ENCODE assay signal across 12 mouse cellular contexts in the genomic region with DNA sequence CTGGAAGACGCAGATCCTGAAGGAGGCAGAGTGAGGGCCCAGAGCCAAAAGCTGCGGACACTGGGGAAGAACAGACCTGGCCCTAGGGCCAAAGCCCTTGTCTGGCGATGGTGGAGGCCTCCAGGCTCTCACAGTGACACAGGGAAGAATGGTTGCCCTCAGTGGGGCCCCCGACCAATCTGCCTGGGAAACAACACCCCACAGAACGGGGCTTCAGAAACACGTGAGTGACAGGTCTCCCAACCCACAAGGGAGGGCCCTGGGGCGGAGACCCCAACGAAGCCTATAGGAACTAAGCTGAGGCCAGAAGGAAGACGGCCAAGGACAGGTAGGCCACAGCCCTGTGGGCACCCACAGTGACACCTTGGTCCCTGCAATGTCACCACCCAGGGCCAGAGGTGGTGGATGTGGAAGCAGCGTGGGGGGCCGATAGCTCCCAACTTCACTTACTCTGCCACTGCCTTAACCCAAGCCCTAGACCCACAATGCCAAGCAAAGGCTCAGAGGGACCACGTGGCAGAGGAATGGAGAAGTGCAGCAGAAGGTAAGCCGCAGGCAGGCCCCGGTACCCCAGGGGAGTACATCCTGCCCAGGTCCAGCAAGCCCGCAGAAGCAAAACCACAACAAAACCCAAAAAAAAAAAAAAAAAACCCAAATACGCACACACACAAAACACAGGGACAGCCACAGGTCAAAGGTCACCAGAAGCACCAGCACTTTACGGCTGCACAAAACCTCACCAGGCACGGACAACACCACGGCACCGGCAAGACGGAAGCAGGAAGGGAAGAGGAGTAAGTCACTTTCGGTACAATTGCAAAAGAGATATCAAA. TPM values are rescaled to one million over a fixed set of nuclear protein-coding genes. Genes with fewer than 3 reads are reported as not detected.
A peak's percentile ranks its signal among the peaks of the same experiment; 100 is the strongest.
DNase-seq lines count a peak whose midpoint lies in the region; ATAC-seq and TF ChIP-seq lines count a peak whose summit lies in the region.
"Had no signal": no experiment of that assay in that cellular context is flagged by ENCODE, and none has a peak within 500 bp of the region (broad histone marks: within the 10 kb centered on the region; RNA-seq: fewer than 3 reads in every experiment).

No protein-coding gene starts in this region.

- H3K4me3 ChIP-seq in heart, embryonic 11.5 days (ENCODE audit: low read depth, low read length), result no peak overlapping the region
- H3K4me3 ChIP-seq in layer of hippocampus, adult 2 months, result no peak overlapping the region
- H3K4me3 ChIP-seq in left cerebral cortex, adult 2 months, result no peak overlapping the region
- H3K4me3 ChIP-seq: forebrain, embryonic 10.5 days; limb, embryonic 15.5 days; neural tube, embryonic 13.5 days had no signal

- H3K27ac ChIP-seq in heart, embryonic 11.5 days (ENCODE audit: low read depth, low read length), result no peak overlapping the region
- H3K27ac ChIP-seq in layer of hippocampus, adult 2 months, result no peak overlapping the region
- H3K27ac ChIP-seq in left cerebral cortex, adult 2 months, result no peak overlapping the region
- H3K27ac ChIP-seq: forebrain, embryonic 10.5 days; limb, embryonic 15.5 days; neural tube, embryonic 13.5 days had no signal

- no peaks in the 10 kb centered on the region for H3K9me3 ChIP-seq in heart, embryonic 11.5 days (replicated peaks; ENCODE audit: control insufficient read depth, low read length)
- H3K9me3 ChIP-seq: forebrain, embryonic 10.5 days; limb, embryonic 15.5 days; neural tube, embryonic 13.5 days had no signal

- no peaks in the 10 kb centered on the region for H3K27me3 ChIP-seq in heart, embryonic 11.5 days (ENCODE audit: control insufficient read depth, insufficient read depth, low read length)
- H3K27me3 ChIP-seq: limb, embryonic 15.5 days; neural tube, embryonic 13.5 days had no signal

- DNase-seq in heart, postnatal 14 days, result no peak
- peak; percentile 20 for DNase-seq in urinary bladder, adult 2 months (ENCODE audit: low spot score)
- DNase-seq in urinary bladder, postnatal 14 days (ENCODE audit: low spot score), result no peak
- DNase-seq in left cerebral cortex, postnatal 36 days (ENCODE audit: low spot score in 2 of 2), result no peak
- no peak for DNase-seq in layer of hippocampus, adult 2 months (ENCODE audit: low spot score in 2 of 2)
- DNase-seq in left cerebral cortex, adult 2 months (ENCODE audit: extremely low spot score in 1 of 2, low spot score in 2 of 2), result no peak

- TF ChIP-seq CTCF in layer of hippocampus, adult 2 months (conservative IDR thresholded peaks at IDR 0.05), result no peak
- no peak for TF ChIP-seq CTCF in left cerebral cortex, adult 2 months (IDR thresholded peaks at IDR 0.05)

- intact Hi-C loops in heart, postnatal 14 days (cut with DNase I), result no loop called here
- intact Hi-C loops in left cerebral cortex, postnatal 36 days (cut with DNase I), result no loop called here
- intact Hi-C loops in left cerebral cortex, adult 2 months (cut with DNase I), result no loop called here

- peaks cover 9% of the 10 kb centered on the region; the same call in 1 of the 2 replicates for H3K36me3 ChIP-seq in heart, embryonic 11.5 days (ENCODE audit: control insufficient read depth, insufficient read depth, low read length)

- no peak overlapping the region for H3K9ac ChIP-seq in heart, embryonic 11.5 days (ENCODE audit: low read depth, low read length)
- H3K9ac ChIP-seq: limb, embryonic 15.5 days; neural tube, embryonic 13.5 days had no signal

- H3K4me2 ChIP-seq in heart, embryonic 11.5 days, result 0 out of 2 replicates have a peak overlapping the region, but pooled peaks have one; percentile 6
- H3K4me2 ChIP-seq: limb, embryonic 15.5 days had no signal

- 80% methylated on average over 22 of the region's 22 CpGs for WGBS in heart, embryonic 11.5 days (ENCODE audit: insufficient replicate concordance)

- ATAC-seq in heart, embryonic 11.5 days (replicated peaks; ENCODE audit: insufficient number of reproducible peaks, low FRiP score, low TSS enrichment), result no peak
- peak; percentile 20 for ATAC-seq in megakaryocyte progenitor cell, adult 5-6 weeks (replicated peaks; ENCODE audit: poor library complexity)
- ATAC-seq: hindbrain, embryonic 16.5 days had no signal

- peaks cover 50% of the 10 kb centered on the region for H3K4me1 ChIP-seq in heart, embryonic 11.5 days (ENCODE audit: control insufficient read depth, insufficient read depth, low read length)

RNA-seq across cellular contexts. Expression of gene Sirt7, which starts 2.6 kb away (rescaled TPM):
- polyA plus RNA-seq in heart, embryonic 11.5 days (2014; fragmentation: Nextera tagmentation; extraction: Ambion mirVana), result 18.8 and 22.5 TPM in 2 replicates
- total RNA-seq in heart, postnatal 14 days (2021), result 10 to 100 TPM; 10.8 to 12.3 TPM
- polyA plus RNA-seq in urinary bladder, adult 2 months (2012; rRNA removed), result 78.6 and 107 TPM in 2 replicates
- total RNA-seq in megakaryocyte progenitor cell, adult 5-6 weeks (2015), result 22.9 and 24.2 TPM in 2 replicates
- 60.4 and 63.4 TPM in 2 replicates for total RNA-seq in megakaryocyte progenitor cell, adult 5-6 weeks (2017)
- 10 to 100 TPM; 37.8 to 43.3 TPM for total RNA-seq in left cerebral cortex, postnatal 36 days (2021)
- 10 to 100 TPM; 42.9 to 46.4 TPM for total RNA-seq in layer of hippocampus, adult 2 months (2021)
- total RNA-seq in left cerebral cortex, adult 2 months (2021), result 10 to 100 TPM; 43.2 to 45.3 TPM

RNA-seq across cellular contexts. Expression of gene Mafg, which starts 5.7 kb away (rescaled TPM):
- 19.4 and 20.2 TPM in 2 replicates for polyA plus RNA-seq in heart, embryonic 11.5 days (2014; fragmentation: Nextera tagmentation; extraction: Ambion mirVana)
- total RNA-seq in heart, postnatal 14 days (2021), result 10 to 100 TPM; 33.7 to 41.0 TPM
- 50.1 and 62.5 TPM in 2 replicates for polyA plus RNA-seq in urinary bladder, adult 2 months (2012; rRNA removed)
- total RNA-seq in megakaryocyte progenitor cell, adult 5-6 weeks (2015), result 15.0 and 16.4 TPM in 2 replicates
- 24.2 and 29.5 TPM in 2 replicates for total RNA-seq in megakaryocyte progenitor cell, adult 5-6 weeks (2017)
- total RNA-seq in left cerebral cortex, postnatal 36 days (2021), result 100 to 1,000 TPM in 1 of 2 experiments, 10 to 100 TPM in 1; 76.5 to 103 TPM
- 10 to 100 TPM; 71.6 to 80.3 TPM for total RNA-seq in layer of hippocampus, adult 2 months (2021)
- total RNA-seq in left cerebral cortex, adult 2 months (2021), result 100 to 1,000 TPM; 104 to 107 TPM

RNA-seq across cellular contexts. Expression of gene Pcyt2, which starts 9.9 kb away (rescaled TPM):
- 79.2 and 79.9 TPM in 2 replicates for polyA plus RNA-seq in heart, embryonic 11.5 days (2014; fragmentation: Nextera tagmentation; extraction: Ambion mirVana)
- total RNA-seq in heart, postnatal 14 days (2021), result 10 to 100 TPM; 47.7 to 49.4 TPM
- 87.2 and 120 TPM in 2 replicates for polyA plus RNA-seq in urinary bladder, adult 2 months (2012; rRNA removed)
- total RNA-seq in megakaryocyte progenitor cell, adult 5-6 weeks (2015), result 15.9 and 20.2 TPM in 2 replicates
- 23.8 and 24.5 TPM in 2 replicates for total RNA-seq in megakaryocyte progenitor cell, adult 5-6 weeks (2017)
- 100 to 1,000 TPM; 115 to 135 TPM for total RNA-seq in left cerebral cortex, postnatal 36 days (2021)
- total RNA-seq in layer of hippocampus, adult 2 months (2021), result 100 to 1,000 TPM; 128 to 142 TPM
- total RNA-seq in left cerebral cortex, adult 2 months (2021), result 100 to 1,000 TPM; 133 to 140 TPM

RNA-seq across cellular contexts. Expression of gene Pycr1, which starts 15.9 kb away (rescaled TPM):
- polyA plus RNA-seq in heart, embryonic 11.5 days (2014; fragmentation: Nextera tagmentation; extraction: Ambion mirVana), result 22.8 and 24.9 TPM in 2 replicates
- total RNA-seq in heart, postnatal 14 days (2021), result 1 to 10 TPM; 1.9 to 2.1 TPM
- polyA plus RNA-seq in urinary bladder, adult 2 months (2012; rRNA removed), result 15.5 and 18.5 TPM in 2 replicates
- total RNA-seq in megakaryocyte progenitor cell, adult 5-6 weeks (2015), result 9.8 and 10.3 TPM in 2 replicates
- 5.1 and 6.2 TPM in 2 replicates for total RNA-seq in megakaryocyte progenitor cell, adult 5-6 weeks (2017)
- total RNA-seq in left cerebral cortex, postnatal 36 days (2021), result 1 to 10 TPM; 2.9 to 3.9 TPM
- total RNA-seq in layer of hippocampus, adult 2 months (2021), result 1 to 10 TPM; 1.3 to 1.8 TPM
- total RNA-seq in left cerebral cortex, adult 2 months (2021), result 1 to 10 TPM; 2.4 to 3.1 TPM

RNA-seq across cellular contexts. Expression of gene Npb, which starts 19.4 kb away (rescaled TPM):
- polyA plus RNA-seq in heart, embryonic 11.5 days (2014; fragmentation: Nextera tagmentation; extraction: Ambion mirVana), result 8.8 and 9.1 TPM in 2 replicates
- not detected for total RNA-seq in heart, postnatal 14 days (2021)
- polyA plus RNA-seq in urinary bladder, adult 2 months (2012; rRNA removed), result 0.40 and 0.62 TPM in 2 replicates
- 0.59 TPM in 1 of 2 replicates, not detected in the other for total RNA-seq in megakaryocyte progenitor cell, adult 5-6 weeks (2015)
- not detected in 2 replicates for total RNA-seq in megakaryocyte progenitor cell, adult 5-6 weeks (2017)
- total RNA-seq in left cerebral cortex, postnatal 36 days (2021), result 1 to 10 TPM in 1 of 2 experiments, not detected in 1; 1.2 TPM
- total RNA-seq in layer of hippocampus, adult 2 months (2021), result 1 to 10 TPM; 1.3 to 1.7 TPM
- under 1 TPM in 1 of 2 experiments, not detected in 1; 0.95 TPM for total RNA-seq in left cerebral cortex, adult 2 months (2021)
- polyA plus RNA-seq: forebrain, embryonic 10.5 days had no signal
